Mouse (Mus musculus) testis, postnatal 10 days (tissue): Measurements from ENCODE around the gene E2f2.

Experiments
- DNase-seq: peaks from one replicate; pipeline ENCODE4 v3.0.0; 2021; ENCODE audit warnings: low spot score

Gene E2f2

GRCm38 (mm10) chr4:136244208-136244607, 72.0 kb downstream of the E2f2 start:
- no peak for DNase-seq
